Mouse (Mus musculus): ENCODE results near the gene Msh4. TPM values are rescaled to one million over a fixed set of nuclear protein-coding genes. Genes with fewer than 3 reads are reported as not detected.

Msh4 gene
- total and polyA plus RNA-seq, 3 experiments, result 0.15 to 0.50 TPM; not detected in 1

GRCm38 (mm10) chr3:153947271-153947670, 41.3 kb upstream of the Msh4 start:
- Histone ChIP-seq H3K4me1 (ENCODE audit: control insufficient read depth in 1 of 2, insufficient read depth in 2 of 2, low read length in 2 of 2) (peaks cover 5 to 11% of the 10 kb centered on the region in 2 experiments; a peak in 2 of 4 replicates), H3K9me3 (replicated peaks; ENCODE audit: insufficient read depth, low read length) (no peaks in the 10 kb centered on the region), H3K27me3 (ENCODE audit: control insufficient read depth in 1 of 2, insufficient read depth in 2 of 2, low read length in 2 of 2) (peaks cover 4 to 8% of the 10 kb centered on the region in 2 experiments), H3K4me3 (ENCODE audit: control insufficient read depth in 1 of 2, insufficient read depth in 1 of 2, low read depth in 2 of 2, low read length in 2 of 2) (no peak overlapping the region), H3K79me2 (ENCODE audit: control insufficient read depth, insufficient read depth, low read length, poor library complexity) (peaks cover 2% of the 10 kb centered on the region), H3K36me3 (ENCODE audit: control insufficient read depth in 1 of 2, insufficient read depth in 2 of 2, low read length in 2 of 2) (peaks cover 0 to 7% of the 10 kb centered on the region in 2 experiments; a peak in 2 of 4 replicates), H3K27ac (ENCODE audit: control insufficient read depth, low read depth, low read length) (no peak overlapping the region), H3K9ac (ENCODE audit: control insufficient read depth, low read depth, low read length, poor library complexity, severe bottlenecking) (no peak overlapping the region)
- DNase-seq (ENCODE audit: low read depth, low spot score), result no peak
- TF ChIP-seq HCFC1 (IDR thresholded peaks at IDR 0.05; ENCODE audit: low read depth, low read length) (no peak), NRF1 (IDR thresholded peaks at IDR 0.05; ENCODE audit: insufficient read depth, low read depth, low read length, poor library complexity, severe bottlenecking) (no peak), RCOR1 (IDR thresholded peaks at IDR 0.05; ENCODE audit: low read depth, low read length) (no peak), MEF2A (IDR thresholded peaks at IDR 0.05; ENCODE audit: extremely low read depth, insufficient replicate concordance, low read depth, low read length, poor library complexity, severe bottlenecking) (no peak), ZC3H11A (IDR thresholded peaks at IDR 0.05; ENCODE audit: low read depth, low read length) (no peak), ZMIZ1 (IDR thresholded peaks at IDR 0.05; ENCODE audit: low read depth, low read length) (no peak), GATA1 (IDR thresholded peaks at IDR 0.05; ENCODE audit: low read depth, low read length) (no peak), CHD2 (IDR thresholded peaks at IDR 0.05; ENCODE audit: low read length) (no peak), POLR2AphosphoS5 (IDR thresholded peaks at IDR 0.05; ENCODE audit: borderline replicate concordance, low read depth, low read length) (no peak), MAX (IDR thresholded peaks at IDR 0.05; ENCODE audit: low read length) (no peak), RAD21 (IDR thresholded peaks at IDR 0.05; ENCODE audit: low read depth, low read length) (no peak), CTCF (IDR thresholded peaks at IDR 0.05 in 2 of 3, conservative IDR thresholded peaks at IDR 0.05 in 1 of 3; ENCODE audit: control insufficient read depth in 1 of 3, insufficient read depth in 1 of 3, low read depth in 2 of 3, low read length in 3 of 3, poor library complexity in 1 of 3, severe bottlenecking in 1 of 3) (no peak), ZKSCAN1 (IDR thresholded peaks at IDR 0.05; ENCODE audit: low read depth, low read length) (no peak), GABPA (IDR thresholded peaks at IDR 0.05; ENCODE audit: low read depth, low read length) (no peak)

GRCm38 (mm10) chr3:153944335-153944990, 38.5 kb upstream of the Msh4 start, which contains the start of gene Acadm:
Acadm (minus strand) TSS chr3:153944632.
- H3K9me3 ChIP-seq (replicated peaks; ENCODE audit: insufficient read depth, low read length), result no peaks in the 10 kb centered on the region
- peak; percentile 99 for DNase-seq (ENCODE audit: low read depth, low spot score)
- H3K79me2 ChIP-seq (ENCODE audit: control insufficient read depth, insufficient read depth, low read length, poor library complexity), result peaks cover 2% of the 10 kb centered on the region
- peaks cover 0 to 14% of the 10 kb centered on the region in 2 experiments; a peak in 2 of 4 replicates for H3K36me3 ChIP-seq (ENCODE audit: control insufficient read depth in 1 of 2, insufficient read depth in 2 of 2, low read length in 2 of 2)
- H3K27me3 ChIP-seq (ENCODE audit: control insufficient read depth in 1 of 2, insufficient read depth in 2 of 2, low read length in 2 of 2), result peaks cover 0 to 2% of the 10 kb centered on the region in 2 experiments; a peak in 2 of 4 replicates
- H3K4me3 ChIP-seq (ENCODE audit: control insufficient read depth in 1 of 2, insufficient read depth in 1 of 2, low read depth in 2 of 2, low read length in 2 of 2), result peak within 1 kb of the TSS; percentile 70 to 97
- H3K9ac ChIP-seq (ENCODE audit: control insufficient read depth, low read depth, low read length, poor library complexity, severe bottlenecking), result peak within 1 kb of the TSS; percentile 78
- H3K4me1 ChIP-seq (ENCODE audit: control insufficient read depth in 1 of 2, insufficient read depth in 2 of 2, low read length in 2 of 2), result peaks cover 5 to 11% of the 10 kb centered on the region in 2 experiments; a peak in 2 of 4 replicates
- H3K27ac ChIP-seq (ENCODE audit: control insufficient read depth, low read depth, low read length), result peak within 1 kb of the TSS; percentile 69
- TF ChIP-seq CHD1 (IDR thresholded peaks at IDR 0.05; ENCODE audit: low read depth, low read length) (no peak), JUND (IDR thresholded peaks at IDR 0.05; ENCODE audit: low read depth, low read length) (no peak), MAZ (IDR thresholded peaks at IDR 0.05; ENCODE audit: low read depth, low read length) (0 out of 2 replicates have a peak, but pooled peaks have one; percentile 13), SIN3A (IDR thresholded peaks at IDR 0.05; ENCODE audit: low read length) (peak; percentile 77; the same call in 1 of the 2 replicates), POLR2A (IDR thresholded peaks at IDR 0.05; ENCODE audit: control insufficient read depth in 1 of 2, insufficient read depth in 1 of 2, low read depth in 1 of 2, low read length in 2 of 2, poor library complexity in 1 of 2) (peak; percentile 92), GATA1 (IDR thresholded peaks at IDR 0.05; ENCODE audit: low read depth, low read length) (no peak), TBP (IDR thresholded peaks at IDR 0.05; ENCODE audit: low read depth, low read length) (0 out of 2 replicates have a peak, but pooled peaks have one; percentile 9), HCFC1 (IDR thresholded peaks at IDR 0.05; ENCODE audit: low read depth, low read length) (0 out of 2 replicates have a peak, but pooled peaks have one; percentile 48), ELF1 (IDR thresholded peaks at IDR 0.05; ENCODE audit: low read depth, low read length) (no peak), MEF2A (IDR thresholded peaks at IDR 0.05; ENCODE audit: extremely low read depth, insufficient replicate concordance, low read depth, low read length, poor library complexity, severe bottlenecking) (no peak), EP300 (IDR thresholded peaks at IDR 0.05; ENCODE audit: low read depth in 1 of 2, low read length in 2 of 2) (no peak), KAT2A (conservative IDR thresholded peaks at IDR 0.05; ENCODE audit: low read depth, low read length) (no peak), NELFE (IDR thresholded peaks at IDR 0.05; ENCODE audit: low read depth, low read length) (peak; percentile 82), BHLHE40 (IDR thresholded peaks at IDR 0.05; ENCODE audit: borderline replicate concordance, low read depth, low read length) (no peak), CTCF (IDR thresholded peaks at IDR 0.05 in 2 of 3, conservative IDR thresholded peaks at IDR 0.05 in 1 of 3; ENCODE audit: control insufficient read depth in 1 of 3, insufficient read depth in 1 of 3, low read depth in 2 of 3, low read length in 3 of 3, poor library complexity in 1 of 3, severe bottlenecking in 1 of 3) (no peak), ZNF384 (IDR thresholded peaks at IDR 0.05; ENCODE audit: low read depth, low read length) (no peak), ZMIZ1 (IDR thresholded peaks at IDR 0.05; ENCODE audit: low read depth, low read length) (peak; percentile 95), USF1 (IDR thresholded peaks at IDR 0.05; ENCODE audit: low read depth, low read length) (no peak), E2F4 (IDR thresholded peaks at IDR 0.05; ENCODE audit: borderline replicate concordance, low read depth, low read length) (no peak), GABPA (IDR thresholded peaks at IDR 0.05; ENCODE audit: low read depth, low read length) (no peak), MYB (IDR thresholded peaks at IDR 0.05; ENCODE audit: low read depth, low read length) (no peak)
